In the genomic region with DNA sequence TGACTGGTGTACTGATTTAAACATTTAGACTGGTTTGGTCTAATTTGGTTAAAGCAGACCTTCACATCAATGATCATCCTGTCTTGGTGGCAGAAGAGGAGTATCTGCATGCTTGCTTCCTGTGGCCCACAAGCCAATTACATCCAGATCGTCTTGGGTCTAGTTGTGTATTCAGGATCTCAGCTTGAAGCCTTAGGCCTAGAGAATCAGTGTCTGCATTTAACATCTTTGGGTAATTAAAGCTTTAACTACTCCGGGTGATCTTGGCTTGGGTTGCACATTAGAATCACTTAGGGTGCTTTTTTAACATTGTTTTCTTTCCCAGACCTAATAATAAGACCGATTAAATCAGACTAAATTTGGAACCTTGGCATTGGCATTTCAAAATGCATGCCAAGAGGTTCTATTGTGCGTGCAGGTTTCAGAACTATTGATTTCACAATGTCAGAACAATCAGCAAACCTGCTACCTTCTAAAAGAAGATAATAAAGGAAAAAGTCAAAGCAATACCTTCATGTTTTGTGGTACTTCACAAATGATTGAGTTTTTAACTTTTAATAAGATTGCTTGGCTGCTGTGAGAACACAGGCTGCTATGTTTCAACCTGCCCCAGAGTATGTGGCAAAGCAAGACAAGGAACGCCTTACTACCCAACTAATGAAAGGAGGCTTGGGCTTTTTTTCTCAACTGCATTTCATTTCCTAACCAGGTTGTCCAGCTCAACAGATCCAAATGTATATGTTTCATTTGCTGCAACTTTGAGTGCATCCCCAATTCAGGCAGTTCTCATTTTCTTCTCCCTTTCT, we compare ENCODE assay signal across 15 mouse cellular contexts.
"Had no signal": no experiment of that assay in that cellular context is flagged by ENCODE, and none has a peak within 500 bp of the region (broad histone marks: within the 10 kb centered on the region; RNA-seq: fewer than 3 reads in every experiment).

No protein-coding gene starts in this region.

- H3K9me3 ChIP-seq: limb, embryonic 12.5 days; liver, embryonic 13.5 days; lung, embryonic 15.5 days had no signal

- H3K9ac ChIP-seq: limb, embryonic 12.5 days; liver, embryonic 13.5 days; liver, postnatal 0 days; lung, embryonic 15.5 days had no signal

- H3K27me3 ChIP-seq: limb, embryonic 12.5 days; liver, embryonic 13.5 days; lung, embryonic 15.5 days; megakaryocyte, embryonic 14.5 days had no signal

- H3K27ac ChIP-seq: limb, embryonic 12.5 days; liver, embryonic 13.5 days; lung, embryonic 15.5 days; macrophage; stomach, postnatal 0 days had no signal

- H3K4me3 ChIP-seq: limb, embryonic 12.5 days; liver, embryonic 13.5 days; lung, embryonic 15.5 days; megakaryocyte, embryonic 14.5 days had no signal

- DNase-seq: kidney, postnatal 10 days; kidney, postnatal 4 days; liver; liver, embryonic 13.5 days; liver, postnatal 0 days; lung, postnatal 14 days; thymus, adult 18-20 months; thymus, postnatal 14 days had no signal

- H3K4me2 ChIP-seq: limb, embryonic 12.5 days; liver, embryonic 13.5 days; lung, embryonic 15.5 days; midbrain, embryonic 11.5 days had no signal

- H3K4me1 ChIP-seq: limb, embryonic 12.5 days; liver, embryonic 13.5 days; lung, embryonic 15.5 days; megakaryocyte, embryonic 14.5 days had no signal

- H3K36me3 ChIP-seq: limb, embryonic 12.5 days; liver, embryonic 13.5 days; lung, embryonic 15.5 days had no signal

- ATAC-seq: liver, postnatal 0 days; midbrain, embryonic 16.5 days had no signal
